Comparison of ENCODE assay signal across 6 mouse cellular contexts in genomic region chr10:122935406-122935805, GRCm38 (mm10).
A peak's percentile ranks its signal among the peaks of the same experiment; 100 is the strongest.
ATAC-seq lines count a peak whose summit lies in the region.

No protein-coding gene starts in this region.

- peak; percentile 72 for ATAC-seq in common myeloid progenitor, adult 5-6 weeks (replicated peaks; ENCODE audit: low read depth, poor library complexity, severe bottlenecking)
- ATAC-seq in granulocyte monocyte progenitor cell, adult 5-6 weeks (replicated peaks; ENCODE audit: poor library complexity, severe bottlenecking): peak; percentile 82
- peak; percentile 75 to 82 for ATAC-seq in hematopoietic stem cell, adult 5-6 weeks (replicated peaks in 1 of 2; ENCODE audit: insufficient read depth in 1 of 2, low FRiP score in 2 of 2, low TSS enrichment in 1 of 2, low read depth in 1 of 2, poor library complexity in 2 of 2, severe bottlenecking in 2 of 2)
- ATAC-seq in megakaryocyte, adult 5-6 weeks (ENCODE audit: poor library complexity, severe bottlenecking): peak; percentile 53
- peak; percentile 56 for ATAC-seq in megakaryocyte progenitor cell, adult 5-6 weeks (replicated peaks; ENCODE audit: poor library complexity)
- 0 out of 2 replicates have a peak, but pooled peaks have one; percentile 27 for ATAC-seq in monocyte, adult 5-6 weeks (replicated peaks; ENCODE audit: insufficient number of reproducible peaks, low FRiP score, low TSS enrichment, poor library complexity, severe bottlenecking)

Comparison
In these comparisons a context has a peak if more than half of its experiments do, and no peak if none do; other contexts are left out.
1. Peak in every context shown above with its lines: ATAC-seq.
2. ATAC-seq: peak in every context shown above with its lines; median percentile 82 in granulocyte monocyte progenitor cell, adult 5-6 weeks; 78 in hematopoietic stem cell, adult 5-6 weeks; 72 in common myeloid progenitor, adult 5-6 weeks; 56 in megakaryocyte progenitor cell, adult 5-6 weeks; 53 in megakaryocyte, adult 5-6 weeks; 27 in monocyte, adult 5-6 weeks.